Mouse (Mus musculus) heart, adult 9 months (tissue): ENCODE results near the gene Cym.

Experiments used
- DNase-seq, 2 experiments: peaks; one replicate each; pipeline ENCODE4 v3.0.0; 2022; ENCODE audit warnings: low spot score in 2 of 2

Cym gene

DNA sequence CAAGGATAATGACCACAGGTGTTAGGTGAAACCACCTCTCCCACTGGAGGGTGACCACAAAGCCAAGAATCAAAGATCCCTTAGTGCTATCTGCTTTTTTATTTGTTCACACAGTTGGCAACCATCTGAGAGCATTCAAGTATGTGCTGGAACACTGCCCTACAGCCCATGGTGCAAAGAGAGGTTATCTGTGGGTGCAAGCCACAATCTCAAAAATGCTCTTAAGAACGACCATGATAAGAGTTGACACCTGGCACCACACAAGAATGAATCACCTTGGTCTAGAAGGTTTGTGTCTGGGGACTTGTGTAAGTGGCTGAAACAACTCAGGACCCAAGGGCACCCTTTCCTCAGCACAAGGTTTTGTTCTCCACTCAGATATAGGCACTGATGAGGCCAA lies 1.7 kb upstream of the Cym start:
- DNase-seq, result no peak

DNA sequence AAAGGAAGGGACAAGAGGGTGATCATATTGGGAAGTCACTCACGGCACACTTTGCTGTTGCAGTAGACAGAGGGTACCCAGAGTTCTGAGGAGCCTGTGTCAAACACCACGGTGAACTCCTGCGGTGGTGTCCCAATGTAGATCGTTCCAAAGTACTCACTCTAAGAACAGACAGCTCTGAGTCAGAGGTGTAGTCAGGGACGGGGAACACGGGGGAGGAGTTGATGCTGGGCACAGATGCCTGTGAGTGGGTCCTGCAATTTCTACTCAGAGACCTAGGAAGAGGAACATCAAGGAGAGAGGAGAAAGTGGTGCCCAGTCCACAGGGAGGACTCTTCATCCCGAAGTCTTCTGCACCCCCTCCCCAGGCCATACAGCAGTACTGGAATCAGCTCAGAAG lies 3.0 kb downstream of the Cym start:
- no peak for DNase-seq

DNA sequence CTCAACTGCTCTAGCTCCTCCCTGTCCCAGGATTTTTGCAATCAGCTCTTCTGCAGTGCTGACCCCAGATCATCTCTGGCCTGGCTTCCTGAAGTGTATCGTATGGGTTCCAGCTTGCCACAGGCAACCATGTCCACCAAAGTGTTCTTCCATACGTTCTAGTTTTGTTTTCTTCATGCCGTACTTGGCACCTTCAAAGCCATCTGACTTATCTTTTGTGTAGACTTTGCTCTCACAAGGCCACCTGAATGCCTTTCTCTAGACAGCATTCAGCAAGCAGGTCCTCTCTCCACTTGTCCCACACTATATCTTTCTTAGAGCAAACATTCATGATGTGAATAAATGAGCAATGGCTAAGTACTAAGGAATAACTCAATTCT lies 4.4 kb downstream of the Cym start:
- DNase-seq, result no peak

DNA sequence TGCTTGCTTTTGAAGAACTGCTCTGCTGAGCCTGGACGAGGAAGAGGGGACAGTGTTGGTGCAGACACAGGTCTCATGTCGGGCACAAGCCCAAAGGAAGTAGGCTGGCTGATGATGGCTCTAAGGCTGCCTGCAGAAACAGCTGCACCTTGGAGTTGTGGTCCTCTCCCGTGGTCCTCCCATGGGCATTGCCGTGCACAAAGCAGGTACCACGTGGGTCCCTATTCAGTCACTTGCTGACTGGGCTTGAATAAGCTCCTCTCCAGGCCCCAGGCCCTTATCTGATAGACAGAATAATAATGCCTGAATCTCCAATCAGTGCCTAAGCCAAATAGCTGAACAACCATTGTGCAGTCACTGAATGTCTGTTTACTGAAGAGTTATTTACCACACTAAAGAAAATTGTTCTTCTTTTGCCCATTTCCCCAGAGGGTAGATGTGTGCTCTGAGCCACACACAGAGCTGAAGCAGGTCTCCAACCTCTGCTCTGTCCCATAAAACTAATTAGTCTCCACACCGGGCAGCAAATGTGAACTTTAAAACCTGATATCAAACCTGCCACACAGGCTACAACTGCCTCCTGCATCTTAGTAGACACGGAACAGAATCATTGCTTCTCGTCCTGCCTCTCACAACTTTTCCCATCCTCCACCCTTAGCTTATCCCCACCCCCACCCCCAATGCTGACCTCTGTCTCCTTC lies 5.0 kb downstream of the Cym start:
- DNase-seq, result no peak

DNA sequence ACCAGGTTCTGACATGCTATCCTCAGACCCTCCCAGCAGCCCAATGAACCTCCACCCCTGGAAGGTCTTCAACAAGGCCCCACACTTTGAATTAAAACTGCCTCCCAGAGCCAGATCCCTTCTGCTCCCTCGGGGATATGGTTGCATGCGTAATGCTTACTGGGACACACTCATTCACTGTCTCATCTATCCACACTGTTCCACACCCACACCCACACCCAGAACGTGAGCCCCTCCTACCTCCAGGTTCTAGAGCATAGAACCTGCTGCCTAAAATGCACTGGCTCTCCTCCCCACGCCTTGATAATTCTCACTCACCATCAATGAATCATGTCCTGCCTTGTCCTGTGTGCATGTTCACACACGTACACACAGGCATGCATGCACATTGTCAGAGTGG lies 6.9 kb downstream of the Cym start:
- DNase-seq, result no peak

DNA sequence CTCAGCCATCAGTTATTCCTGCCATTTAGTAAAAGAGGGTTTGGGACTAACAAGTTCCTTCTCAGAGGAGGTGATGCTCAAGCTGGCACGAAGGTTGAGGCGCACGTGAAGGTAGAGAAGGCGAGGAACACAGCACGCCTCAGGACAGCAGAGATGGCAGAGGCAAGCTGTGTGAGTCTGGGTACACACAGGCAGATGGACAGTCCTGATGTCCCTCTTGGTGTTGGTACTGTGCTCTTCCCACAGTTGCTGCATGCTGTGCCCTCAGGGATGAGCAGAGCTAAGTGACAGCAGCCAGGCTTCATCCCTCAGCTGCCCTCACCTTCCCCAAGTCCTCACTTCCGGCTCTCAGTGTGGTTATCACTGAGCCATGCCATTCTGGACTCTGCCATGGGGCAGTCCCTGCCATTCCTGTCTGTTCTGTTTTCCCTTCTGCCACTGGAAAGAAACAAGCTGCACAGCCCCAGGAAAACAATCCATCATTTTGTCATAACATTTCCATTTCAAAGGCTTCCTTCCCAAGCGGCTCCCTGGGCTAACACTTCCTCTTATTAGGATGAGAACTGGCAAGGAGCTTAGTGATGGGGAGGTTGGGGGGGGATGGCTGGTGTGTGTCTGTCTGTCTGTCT lies 13.8 kb downstream of the Cym start:
- peak in 1 of 2 experiments; percentile 5 for DNase-seq

DNA sequence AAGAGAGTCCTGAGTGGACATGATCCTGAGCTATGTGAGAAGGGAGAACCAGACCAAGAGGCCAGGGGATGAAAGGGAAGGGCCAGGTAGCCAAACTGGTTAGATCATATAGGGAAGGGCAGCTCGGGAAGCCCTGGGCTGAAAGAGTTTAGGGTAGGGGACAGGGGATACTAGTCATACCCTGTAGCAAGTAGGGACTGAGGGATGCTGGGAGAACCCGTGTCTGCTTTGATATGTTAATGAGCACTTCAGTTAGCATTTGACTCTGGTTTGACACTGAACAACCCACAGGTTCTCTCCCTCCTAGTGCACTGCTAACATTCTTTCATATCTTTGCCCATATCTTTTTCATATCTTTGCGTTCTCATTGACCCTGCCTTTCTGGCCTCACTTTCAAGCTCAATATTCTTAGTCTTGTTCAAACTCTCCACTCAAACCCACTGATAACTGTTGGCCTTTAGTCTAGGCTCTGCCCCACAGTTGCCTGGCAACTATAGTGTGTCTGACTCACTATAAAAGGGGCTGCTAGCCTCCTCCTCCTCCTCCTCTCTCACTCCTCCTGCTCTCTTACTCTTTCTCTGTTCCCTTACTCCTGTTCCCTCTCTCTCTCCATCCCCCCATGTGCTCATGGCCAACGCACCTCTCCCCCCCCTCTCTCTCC lies 14.9 kb downstream of the Cym start:
- DNase-seq, result no peak

DNA sequence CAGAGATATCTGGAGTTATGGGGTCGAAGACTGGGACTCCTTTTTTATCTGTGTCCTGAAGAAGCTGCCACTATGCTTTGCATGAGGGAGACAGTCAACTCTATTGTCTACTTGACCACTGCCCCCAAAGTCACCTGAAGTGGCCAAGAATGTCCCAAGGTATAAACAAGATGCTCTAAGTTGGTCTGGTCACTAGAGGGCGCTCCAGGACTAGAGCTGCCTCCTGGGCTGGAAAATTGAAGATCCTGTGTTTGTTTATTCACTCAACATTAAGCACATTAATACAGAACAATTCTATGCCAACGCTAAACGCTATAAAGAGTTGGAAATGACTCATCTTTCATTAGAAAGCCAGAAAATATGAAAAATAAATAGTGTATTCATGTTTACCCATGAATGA lies 15.5 kb downstream of the Cym start:
- DNase-seq, result peak; percentile 33 to 64

DNA sequence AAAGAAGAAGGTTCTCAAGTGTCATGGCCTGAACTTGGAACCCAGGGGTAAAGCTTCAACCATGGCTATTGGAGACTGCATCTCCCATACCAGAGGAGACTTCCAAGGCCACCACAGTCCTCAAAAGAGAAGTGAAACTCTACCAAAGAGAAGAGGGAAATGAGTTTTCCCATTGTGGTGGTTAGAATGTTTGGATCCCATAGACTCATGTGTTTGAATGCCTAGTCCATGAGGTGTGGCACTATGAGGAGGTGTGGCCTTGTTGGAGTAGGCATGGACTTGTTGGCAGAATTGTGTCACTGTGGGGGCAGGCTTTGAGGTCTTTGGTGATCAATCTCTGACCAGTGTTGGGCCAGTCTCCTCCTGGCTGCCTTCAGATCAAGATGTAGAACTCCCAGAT lies 16.4 kb downstream of the Cym start:
- no peak for DNase-seq

DNA sequence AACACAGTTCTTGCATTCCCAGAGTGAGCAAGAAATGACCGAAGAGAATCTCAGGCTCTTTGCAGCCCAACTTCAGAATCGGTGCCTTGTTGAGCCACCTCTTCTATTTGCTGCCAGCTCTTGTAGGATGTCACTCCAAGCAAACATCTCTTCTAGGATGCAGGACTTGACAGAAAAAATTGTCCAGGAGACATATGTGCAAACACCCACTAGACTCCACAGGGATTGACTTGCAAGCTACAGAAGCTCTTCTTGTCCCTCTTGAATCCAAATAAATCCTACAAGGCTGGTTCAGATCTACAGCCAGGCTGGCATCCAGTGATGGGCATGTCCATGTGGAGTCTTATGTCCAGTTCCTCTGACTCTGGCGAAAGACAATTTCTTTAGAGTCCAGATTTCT lies 17.1 kb downstream of the Cym start:
- no peak for DNase-seq

DNA sequence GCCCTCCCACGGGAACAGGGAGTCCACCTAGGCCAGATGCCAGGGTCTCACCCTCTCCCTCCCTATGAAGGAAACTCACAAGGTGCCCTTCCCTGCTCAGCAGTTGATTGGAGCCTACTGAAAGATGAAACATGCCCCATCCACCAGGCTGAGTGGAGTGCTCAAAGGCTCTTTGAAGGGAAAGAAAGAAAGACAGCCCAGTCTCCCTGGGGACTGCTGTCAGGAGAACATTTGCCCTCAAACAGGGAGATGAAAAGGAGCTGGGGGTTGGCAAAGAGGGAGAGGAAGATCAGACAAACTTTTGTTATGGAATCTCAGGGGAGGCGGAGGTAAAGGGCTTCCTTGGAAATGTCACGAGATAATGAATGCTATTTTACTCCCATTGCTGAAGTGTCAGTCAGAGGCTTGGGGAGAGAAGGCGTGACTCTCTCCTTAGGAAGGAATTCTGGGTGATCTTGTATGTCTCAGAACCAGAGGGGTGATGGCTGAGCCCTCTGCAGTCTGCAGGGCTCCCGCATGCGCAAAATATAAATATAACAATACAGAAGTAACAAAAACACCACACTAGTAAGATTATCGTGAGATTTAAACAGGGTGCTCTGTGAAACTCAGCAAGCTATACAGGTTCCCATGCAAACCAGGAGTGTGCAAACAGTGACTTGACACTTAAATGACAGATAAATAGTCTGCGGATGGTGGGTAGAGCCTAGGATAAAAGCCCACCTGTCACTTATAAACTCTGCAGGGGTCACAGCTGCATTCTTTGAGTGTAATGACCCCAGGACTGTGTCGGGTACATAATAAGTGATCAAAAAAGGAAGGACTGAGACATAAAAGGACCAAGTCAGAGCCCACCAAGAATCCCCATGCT lies 20.0 kb downstream of the Cym start:
- no peak for DNase-seq

DNA sequence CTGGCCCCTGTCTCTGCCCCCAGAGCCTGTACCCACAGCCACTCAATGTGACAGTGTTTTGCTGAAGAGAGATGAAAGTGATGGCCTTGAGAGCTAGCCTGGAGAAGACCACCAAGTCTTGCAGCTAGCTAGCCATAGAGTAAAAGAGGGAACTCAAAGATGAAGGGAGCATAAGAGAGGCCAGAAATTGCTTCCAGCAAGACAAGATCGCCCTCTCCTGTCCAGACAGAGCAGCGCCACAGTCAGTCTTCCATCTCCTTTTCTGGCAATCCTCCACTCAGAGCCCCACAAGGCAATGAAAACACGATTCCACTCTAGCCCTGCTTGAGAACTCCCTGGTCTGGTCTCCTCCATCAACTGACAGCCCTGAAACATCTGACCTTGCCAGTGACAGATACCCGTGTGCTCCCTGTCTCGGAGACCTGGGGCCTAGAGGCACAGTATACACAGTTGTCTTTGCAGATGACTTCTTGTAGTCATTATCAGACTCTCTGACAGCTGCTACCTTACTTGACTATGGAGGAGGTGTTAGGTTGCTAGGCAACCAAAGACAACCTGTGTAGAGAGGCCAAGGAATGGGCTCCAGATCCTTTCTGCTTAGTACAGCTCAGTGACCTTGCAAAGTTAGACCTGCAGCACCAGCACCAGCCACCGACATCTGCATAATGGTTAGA lies 33.2 kb downstream of the Cym start:
- peak in 1 of 2 experiments; percentile 5 for DNase-seq

DNA sequence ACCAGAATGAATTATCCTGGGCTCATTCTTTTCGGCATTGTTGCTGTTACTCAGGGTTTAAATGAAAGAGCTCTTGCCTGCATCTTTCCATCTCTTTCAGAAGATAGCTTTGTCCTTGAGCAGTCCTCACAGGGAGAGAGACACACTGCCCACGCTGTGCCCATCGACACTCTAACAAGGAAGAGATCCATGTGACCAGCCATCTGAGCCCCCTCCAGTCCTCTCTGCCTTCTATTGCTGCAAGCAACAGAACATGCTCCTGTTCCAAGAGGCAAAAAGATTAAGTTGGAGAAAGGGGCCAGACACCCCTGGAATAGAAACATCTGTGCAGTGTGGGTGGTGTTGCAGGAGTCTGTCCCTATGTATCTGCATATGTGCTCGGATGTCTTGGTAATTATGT lies 34.5 kb downstream of the Cym start:
- DNase-seq, result no peak

DNA sequence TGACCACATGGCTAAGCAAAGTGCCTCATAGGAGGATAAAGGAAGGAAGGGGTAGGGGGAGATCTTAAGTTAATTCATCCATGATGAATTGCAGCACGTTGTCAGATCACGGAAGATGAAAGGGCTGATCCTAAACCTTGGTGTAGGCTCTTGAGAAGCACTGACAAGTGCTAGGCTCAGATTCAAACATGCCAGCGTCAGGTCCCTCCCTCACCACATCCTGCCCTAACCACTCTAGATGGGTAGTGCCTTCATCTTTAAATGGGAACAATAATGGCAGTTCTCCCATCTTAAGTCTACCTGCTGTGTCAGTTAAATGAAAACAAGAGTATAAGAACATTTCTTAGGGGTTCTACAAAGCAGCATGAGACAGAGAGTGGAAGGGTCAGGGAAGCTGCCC lies 35.9 kb downstream of the Cym start:
- DNase-seq, result no peak

DNA sequence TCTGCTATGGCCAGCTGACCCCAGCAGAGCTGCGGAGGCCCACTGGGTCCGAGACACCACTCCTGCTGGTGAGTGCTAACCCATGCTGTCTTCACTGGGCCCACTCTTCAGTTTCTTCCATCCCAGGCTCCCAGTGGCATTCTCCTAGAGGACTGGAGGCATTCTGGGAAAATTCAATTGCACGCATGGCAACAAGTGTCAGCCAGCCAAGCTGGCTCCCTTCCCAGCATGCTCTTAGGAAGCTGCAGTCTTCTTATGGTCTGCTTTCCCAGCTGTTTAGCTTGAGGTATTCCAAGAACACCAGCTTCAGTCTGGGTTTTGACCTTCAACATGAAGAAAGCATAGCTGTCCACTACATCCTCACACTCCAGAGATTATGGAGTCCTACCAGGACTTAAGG lies 38.4 kb downstream of the Cym start:
- peak in 1 of 2 experiments; percentile 42 for DNase-seq

DNA sequence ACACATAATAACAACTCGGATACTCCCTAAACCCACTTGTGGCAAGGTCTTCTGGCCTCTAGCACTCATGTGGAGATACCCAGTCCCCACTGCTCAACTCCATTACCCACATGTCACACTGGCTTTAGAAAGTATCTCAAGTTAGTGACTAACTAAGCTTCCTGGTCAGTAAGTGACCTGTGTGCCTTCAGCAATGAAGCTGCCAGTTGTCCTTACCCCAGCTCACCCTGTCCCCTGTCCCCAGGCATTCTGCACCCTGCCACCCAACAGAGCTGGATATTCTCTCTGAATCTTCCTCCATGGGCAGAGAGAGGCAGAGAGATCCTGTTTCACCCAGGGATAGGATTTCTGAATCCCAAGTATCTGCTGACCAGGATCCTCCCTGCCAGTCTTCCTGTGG lies 38.8 kb downstream of the Cym start, which contains the start of gene Kcna10:
Gene Kcna10, plus strand, starts transcription at position 301 of the 400 bp plus-strand sequence.
- no peak for DNase-seq

DNA sequence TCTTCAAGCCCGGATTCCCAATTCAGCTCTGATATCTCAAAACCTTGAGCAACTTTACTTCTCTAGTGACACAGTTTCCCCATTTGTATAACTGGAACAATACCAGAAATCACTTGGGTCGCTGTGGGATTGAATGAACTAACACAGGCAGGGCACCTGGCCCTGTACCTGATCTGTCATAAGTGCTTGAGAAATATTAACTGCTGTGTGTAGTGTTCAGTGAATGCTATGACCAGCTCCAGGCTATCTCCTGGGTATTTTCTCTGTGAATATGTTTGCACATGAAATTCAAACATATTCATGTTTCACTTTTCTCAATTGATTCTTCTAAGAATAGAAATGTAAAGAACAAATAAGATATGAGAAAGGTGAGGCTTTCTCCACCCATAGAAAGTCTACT lies 40.7 kb downstream of the Cym start:
- no peak for DNase-seq

DNA sequence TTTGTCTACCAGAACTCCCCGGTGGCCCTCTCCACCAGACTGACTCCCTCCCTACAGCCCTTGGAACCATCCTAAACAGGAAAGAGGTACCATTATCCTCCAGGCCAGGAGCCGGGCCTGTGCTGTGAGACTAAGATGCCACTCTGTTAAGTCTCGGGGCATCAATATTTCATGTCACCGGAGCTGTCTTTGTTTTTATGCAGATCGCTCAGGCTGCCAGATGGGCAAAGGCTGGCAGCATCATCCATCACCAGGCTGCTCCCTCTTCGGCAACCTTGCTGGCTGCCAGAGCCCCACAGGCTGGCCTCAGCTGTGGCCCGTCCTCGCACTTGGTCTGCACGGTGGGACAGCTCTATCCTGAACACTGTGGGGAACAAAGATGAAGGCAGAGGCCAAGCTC lies 45.0 kb downstream of the Cym start:
- no peak for DNase-seq

DNA sequence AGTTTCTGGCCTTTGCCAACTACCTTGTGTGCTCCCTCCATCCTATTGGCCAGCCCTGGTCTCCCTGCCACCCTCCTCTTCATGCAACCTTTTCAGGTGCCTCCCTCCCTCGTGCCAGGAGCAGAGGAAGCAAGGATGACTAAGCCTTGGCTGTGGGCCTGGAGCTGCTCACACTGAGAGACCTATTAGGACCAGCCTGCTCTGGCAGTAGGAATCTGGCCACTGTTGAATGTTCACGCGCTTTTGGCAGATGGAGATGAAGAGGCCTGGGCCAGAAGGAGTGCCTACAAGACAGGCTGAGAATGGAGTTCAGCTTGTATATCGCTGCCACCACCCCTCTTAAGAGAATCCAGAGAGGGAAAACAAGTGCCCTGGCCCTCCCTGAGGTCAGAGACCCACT lies 46.0 kb downstream of the Cym start:
- DNase-seq, result peak; percentile 60 to 62

DNA sequence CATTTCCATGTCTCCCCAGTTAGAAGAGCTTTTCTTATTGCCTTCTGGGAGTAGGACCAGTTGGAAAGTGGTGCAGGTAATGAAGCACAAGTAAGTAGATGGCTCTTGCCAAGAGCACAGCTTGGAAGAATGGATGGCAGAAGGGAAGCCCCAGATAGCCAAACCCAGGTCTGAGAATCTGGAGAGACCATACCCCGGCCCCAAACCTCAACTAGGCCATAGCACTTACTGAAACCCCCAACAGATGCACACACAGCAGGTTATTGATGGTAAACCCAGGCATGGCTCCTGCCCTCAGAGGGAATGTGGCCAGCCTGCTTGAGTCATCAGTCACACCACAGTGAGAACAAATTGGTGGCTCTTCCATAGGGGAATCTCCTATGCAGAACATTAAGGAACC lies 49.0 kb downstream of the Cym start:
- no peak for DNase-seq

DNA sequence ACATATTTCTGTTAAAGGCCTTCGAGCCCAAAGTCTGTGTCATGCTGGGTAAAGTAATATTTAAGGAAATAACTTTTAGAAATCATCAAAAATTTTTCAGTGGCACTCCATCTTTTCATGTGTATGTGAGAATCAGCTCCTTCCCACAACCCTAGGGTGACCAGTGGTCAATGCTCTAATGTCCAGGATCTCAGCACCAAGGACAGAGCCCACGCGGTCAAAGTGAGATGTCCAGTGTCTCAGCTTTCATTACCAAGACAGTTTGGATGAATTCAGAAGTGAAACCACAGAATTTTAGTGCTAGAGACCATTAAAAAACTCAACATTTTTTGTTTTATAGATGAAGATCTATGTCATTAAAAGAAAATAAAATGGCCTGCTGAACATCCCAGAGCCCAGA lies 49.6 kb downstream of the Cym start:
- DNase-seq, result no peak

DNA sequence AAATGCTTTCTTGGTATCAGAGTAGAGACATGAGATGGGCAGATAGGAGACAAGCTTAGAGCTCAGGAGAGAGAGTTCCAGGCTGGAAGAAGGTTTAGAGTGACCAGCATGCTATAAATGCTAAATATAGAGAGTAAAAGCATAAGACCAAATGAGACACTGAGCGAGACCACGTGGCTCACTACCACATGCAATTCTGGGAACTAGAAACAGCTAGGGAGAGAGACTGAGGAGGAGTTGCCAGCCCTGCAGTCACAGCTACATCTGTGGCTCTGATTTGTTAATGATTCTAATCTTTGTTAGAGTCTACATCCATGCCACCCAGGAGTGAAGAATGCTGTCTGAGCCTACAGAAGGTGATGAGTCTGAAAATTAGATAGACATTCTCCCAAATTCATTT lies 52.0 kb downstream of the Cym start:
- no peak for DNase-seq
